Mouse (Mus musculus): ENCODE results near the gene Mctp2. TPM values are rescaled to one million over a fixed set of nuclear protein-coding genes. Genes with fewer than 3 reads are reported as not detected.

Gene Mctp2
- 1.9 and 2.4 TPM in 2 replicates for polyA plus RNA-seq (2015; fragmentation: Nextera tagmentation; extraction: Ambion mirVana)

GRCm38 (mm10) chr7:72306382-72306841 is at the start of gene Mctp2:
Gene Mctp2 (minus strand): TSS chr7:72306608.

